Mouse (Mus musculus): ENCODE data around the gene Pla2g16. TPM values are rescaled to one million over a fixed set of nuclear protein-coding genes. Genes with fewer than 3 reads are reported as not detected.

Gene Pla2g16
- 7.4 and 8.6 TPM in 2 replicates for polyA plus RNA-seq (2014; fragmentation: Nextera tagmentation; extraction: Ambion mirVana)

GRCm38 (mm10) chr19:7557328-7557822 is at the start of gene Pla2g16:
Pla2g16 (plus strand) TSS chr19:7557459.
- Histone ChIP-seq H3K9ac (replicated peaks; ENCODE audit: low read length) (peak within 1 kb of the TSS; percentile 46), H3K4me3 (ENCODE audit: low read depth, low read length) (peak within 1 kb of the TSS; percentile 35), H3K9me3 (replicated peaks; ENCODE audit: control insufficient read depth, low read length) (no peaks in the 10 kb centered on the region), H3K27ac (replicated peaks; ENCODE audit: low read depth, low read length) (no peak within 1 kb of the TSS), H3K4me1 (ENCODE audit: control insufficient read depth, insufficient read depth, low read length) (no peaks in the 10 kb centered on the region), H3K27me3 (ENCODE audit: control insufficient read depth, insufficient read depth, low read length) (no peaks in the 10 kb centered on the region), H3K36me3 (replicated peaks; ENCODE audit: control insufficient read depth, insufficient read depth, low read depth, low read length) (no peaks in the 10 kb centered on the region), H3K4me2 (ENCODE audit: low read depth, low read length) (peak within 1 kb of the TSS; percentile 71)
- ATAC-seq (replicated peaks; ENCODE audit: insufficient number of reproducible peaks, low FRiP score, low TSS enrichment, low read depth) (0 out of 2 replicates have a peak, but pooled peaks have one; percentile 71), DNase-seq (ENCODE audit: low spot score) (peak; percentile 73)
- 1% methylated on average over 27 of the region's 27 CpGs for WGBS

- 73% methylated on average over 4 of the region's 4 CpGs for WGBS
- DNase-seq (ENCODE audit: low spot score) (no peak), ATAC-seq (replicated peaks; ENCODE audit: insufficient number of reproducible peaks, low FRiP score, low TSS enrichment, low read depth) (no peak)
- no peak overlapping the region for H3K4me2 ChIP-seq (ENCODE audit: low read depth, low read length)
- H3K9ac ChIP-seq (replicated peaks; ENCODE audit: low read length): no peak overlapping the region
- H3K36me3 ChIP-seq (replicated peaks; ENCODE audit: control insufficient read depth, insufficient read depth, low read depth, low read length): no peaks in the 10 kb centered on the region; the same call in 1 of the 2 replicates
- no peaks in the 10 kb centered on the region for H3K27me3 ChIP-seq (ENCODE audit: control insufficient read depth, insufficient read depth, low read length)
- no peaks in the 10 kb centered on the region for H3K4me1 ChIP-seq (ENCODE audit: control insufficient read depth, insufficient read depth, low read length)
- no peaks in the 10 kb centered on the region for H3K9me3 ChIP-seq (replicated peaks; ENCODE audit: control insufficient read depth, low read length)
- no peak overlapping the region for H3K4me3 ChIP-seq (ENCODE audit: low read depth, low read length)
- H3K27ac ChIP-seq (replicated peaks; ENCODE audit: low read depth, low read length): no peak overlapping the region
Observed at GRCm38 (mm10) chr19:7508026-7508425, 49.2 kb upstream of the Pla2g16 start.

GRCm38 (mm10) chr19:7516437-7516836 is 40.8 kb upstream of the Pla2g16 start:
- Histone ChIP-seq H3K27me3 (ENCODE audit: control insufficient read depth, insufficient read depth, low read length) (no peaks in the 10 kb centered on the region), H3K9ac (replicated peaks; ENCODE audit: low read length) (no peak overlapping the region), H3K9me3 (replicated peaks; ENCODE audit: control insufficient read depth, low read length) (no peaks in the 10 kb centered on the region), H3K4me2 (ENCODE audit: low read depth, low read length) (no peak overlapping the region), H3K27ac (replicated peaks; ENCODE audit: low read depth, low read length) (no peak overlapping the region), H3K4me1 (ENCODE audit: control insufficient read depth, insufficient read depth, low read length) (no peaks in the 10 kb centered on the region), H3K4me3 (ENCODE audit: low read depth, low read length) (no peak overlapping the region), H3K36me3 (replicated peaks; ENCODE audit: control insufficient read depth, insufficient read depth, low read depth, low read length) (no peaks in the 10 kb centered on the region; the same call in 1 of the 2 replicates)
- no peak for ATAC-seq (replicated peaks; ENCODE audit: insufficient number of reproducible peaks, low FRiP score, low TSS enrichment, low read depth)
- 85% methylated on average over 1 of the region's 1 CpGs for WGBS
- DNase-seq (ENCODE audit: low spot score): no peak

DNA sequence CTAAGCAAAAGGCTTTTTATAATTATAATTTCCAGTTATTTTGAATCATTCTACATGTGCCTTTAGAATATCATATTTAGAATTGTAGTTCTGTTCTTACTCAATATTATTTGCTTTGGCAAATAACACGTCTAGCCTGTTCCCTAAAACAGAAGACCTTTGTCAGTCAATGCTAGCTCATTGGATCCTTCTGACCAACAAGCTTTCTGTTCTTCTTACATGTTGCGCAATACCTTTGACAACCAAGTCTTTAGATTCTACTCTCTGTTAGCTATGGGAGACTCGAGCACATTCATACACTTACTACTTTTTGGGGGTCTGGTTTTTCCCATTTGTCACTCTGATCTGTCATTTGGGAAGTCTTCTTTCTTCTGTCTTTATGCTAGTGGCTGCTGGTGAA is 35.6 kb upstream of the Pla2g16 start:
- Histone ChIP-seq H3K4me1 (ENCODE audit: control insufficient read depth, insufficient read depth, low read length) (no peaks in the 10 kb centered on the region), H3K27ac (replicated peaks; ENCODE audit: low read depth, low read length) (no peak overlapping the region), H3K9ac (replicated peaks; ENCODE audit: low read length) (no peak overlapping the region), H3K9me3 (replicated peaks; ENCODE audit: control insufficient read depth, low read length) (no peaks in the 10 kb centered on the region), H3K4me3 (ENCODE audit: low read depth, low read length) (no peak overlapping the region), H3K4me2 (ENCODE audit: low read depth, low read length) (no peak overlapping the region), H3K27me3 (ENCODE audit: control insufficient read depth, insufficient read depth, low read length) (no peaks in the 10 kb centered on the region), H3K36me3 (replicated peaks; ENCODE audit: control insufficient read depth, insufficient read depth, low read depth, low read length) (peaks cover 4% of the 10 kb centered on the region; the same call in 1 of the 2 replicates)
- 90% methylated on average over 3 of the region's 3 CpGs for WGBS
- DNase-seq (ENCODE audit: low spot score): no peak
- ATAC-seq (replicated peaks; ENCODE audit: insufficient number of reproducible peaks, low FRiP score, low TSS enrichment, low read depth): no peak

DNA sequence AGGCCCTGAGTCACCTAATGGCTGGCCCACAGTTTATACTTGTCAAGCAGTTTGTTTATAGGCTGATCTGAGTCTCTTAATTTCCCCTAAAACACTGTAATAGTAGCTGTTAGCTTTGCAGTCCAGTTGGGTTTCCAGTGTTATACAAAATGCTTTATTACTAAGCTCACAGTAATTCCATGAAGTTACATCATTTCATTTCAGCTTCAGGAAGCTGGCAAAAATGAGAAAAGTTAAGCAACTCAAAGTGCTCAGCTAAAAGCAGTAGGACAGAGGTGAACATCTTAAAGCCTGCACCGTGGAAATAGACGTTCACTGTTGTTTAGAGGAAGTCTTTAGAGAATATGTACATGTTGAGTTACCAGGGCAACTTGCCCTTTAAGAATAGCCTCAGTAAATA is 34.4 kb upstream of the Pla2g16 start:
- Histone ChIP-seq H3K9me3 (replicated peaks; ENCODE audit: control insufficient read depth, low read length) (no peaks in the 10 kb centered on the region), H3K9ac (replicated peaks; ENCODE audit: low read length) (no peak overlapping the region), H3K27me3 (ENCODE audit: control insufficient read depth, insufficient read depth, low read length) (no peaks in the 10 kb centered on the region), H3K27ac (replicated peaks; ENCODE audit: low read depth, low read length) (no peak overlapping the region), H3K4me3 (ENCODE audit: low read depth, low read length) (no peak overlapping the region), H3K4me1 (ENCODE audit: control insufficient read depth, insufficient read depth, low read length) (no peaks in the 10 kb centered on the region), H3K4me2 (ENCODE audit: low read depth, low read length) (no peak overlapping the region), H3K36me3 (replicated peaks; ENCODE audit: control insufficient read depth, insufficient read depth, low read depth, low read length) (peaks cover 4% of the 10 kb centered on the region; the same call in 1 of the 2 replicates)
- DNase-seq (ENCODE audit: low spot score): no peak
- WGBS: 93% methylated on average over 2 of the region's 2 CpGs
- no peak for ATAC-seq (replicated peaks; ENCODE audit: insufficient number of reproducible peaks, low FRiP score, low TSS enrichment, low read depth)

DNA sequence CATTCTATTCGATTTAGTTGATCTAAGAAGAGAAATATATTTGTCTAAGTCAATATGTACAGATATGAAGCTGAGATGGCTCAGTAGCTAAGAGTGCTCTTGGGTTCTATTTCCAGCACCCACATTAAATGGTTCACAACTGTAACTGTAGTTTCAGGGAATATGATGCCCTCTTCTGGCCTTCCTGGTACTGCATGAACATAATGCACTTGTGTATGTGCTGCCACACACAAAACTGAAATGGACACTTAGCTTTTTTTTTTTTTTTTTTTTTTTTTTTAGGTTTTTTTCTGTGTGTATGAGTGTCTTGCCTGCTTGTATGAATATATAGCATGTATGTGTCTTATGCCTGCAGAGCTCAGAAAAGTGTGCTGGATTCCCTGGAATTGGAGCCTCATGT is 34.0 kb upstream of the Pla2g16 start:
- no peak for ATAC-seq (replicated peaks; ENCODE audit: insufficient number of reproducible peaks, low FRiP score, low TSS enrichment, low read depth)
- H3K4me2 ChIP-seq (ENCODE audit: low read depth, low read length): no peak overlapping the region
- WGBS: 98% methylated on average over 1 of the region's 1 CpGs
- H3K36me3 ChIP-seq (replicated peaks; ENCODE audit: control insufficient read depth, insufficient read depth, low read depth, low read length): peaks cover 4% of the 10 kb centered on the region; the same call in 1 of the 2 replicates
- no peak overlapping the region for H3K27ac ChIP-seq (replicated peaks; ENCODE audit: low read depth, low read length)
- H3K9ac ChIP-seq (replicated peaks; ENCODE audit: low read length): no peak overlapping the region
- no peaks in the 10 kb centered on the region for H3K9me3 ChIP-seq (replicated peaks; ENCODE audit: control insufficient read depth, low read length)
- no peaks in the 10 kb centered on the region for H3K27me3 ChIP-seq (ENCODE audit: control insufficient read depth, insufficient read depth, low read length)
- no peak overlapping the region for H3K4me3 ChIP-seq (ENCODE audit: low read depth, low read length)
- no peaks in the 10 kb centered on the region for H3K4me1 ChIP-seq (ENCODE audit: control insufficient read depth, insufficient read depth, low read length)
- peak; percentile 23 for DNase-seq (ENCODE audit: low spot score)

DNA sequence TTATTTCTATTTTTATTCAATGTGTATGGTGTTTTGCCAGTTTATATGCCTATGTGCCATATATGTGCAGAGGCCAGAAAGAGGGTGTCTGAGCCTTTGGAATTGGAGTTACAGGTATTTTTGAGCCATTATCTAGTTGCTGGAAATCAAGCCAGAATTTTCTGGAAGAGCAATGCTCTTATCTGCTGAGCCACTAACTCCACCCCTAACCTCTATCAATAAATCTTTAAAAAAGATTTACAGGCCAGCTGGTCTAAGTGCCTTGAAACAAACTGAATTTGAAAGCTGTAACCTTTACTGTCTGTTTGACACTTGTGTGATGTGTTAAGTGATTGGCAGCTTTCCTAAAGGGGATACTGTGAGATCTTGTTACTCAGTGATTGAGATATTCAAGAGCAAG is 33.5 kb upstream of the Pla2g16 start:
- no peak for ATAC-seq (replicated peaks; ENCODE audit: insufficient number of reproducible peaks, low FRiP score, low TSS enrichment, low read depth)
- Histone ChIP-seq H3K27me3 (ENCODE audit: control insufficient read depth, insufficient read depth, low read length) (no peaks in the 10 kb centered on the region), H3K4me3 (ENCODE audit: low read depth, low read length) (no peak overlapping the region), H3K36me3 (replicated peaks; ENCODE audit: control insufficient read depth, insufficient read depth, low read depth, low read length) (peaks cover 4% of the 10 kb centered on the region; the same call in 1 of the 2 replicates), H3K27ac (replicated peaks; ENCODE audit: low read depth, low read length) (no peak overlapping the region), H3K9ac (replicated peaks; ENCODE audit: low read length) (no peak overlapping the region), H3K4me2 (ENCODE audit: low read depth, low read length) (no peak overlapping the region), H3K9me3 (replicated peaks; ENCODE audit: control insufficient read depth, low read length) (no peaks in the 10 kb centered on the region), H3K4me1 (ENCODE audit: control insufficient read depth, insufficient read depth, low read length) (no peaks in the 10 kb centered on the region)
- DNase-seq (ENCODE audit: low spot score): no peak

- ATAC-seq (replicated peaks; ENCODE audit: insufficient number of reproducible peaks, low FRiP score, low TSS enrichment, low read depth) (no peak), DNase-seq (ENCODE audit: low spot score) (no peak)
- Histone ChIP-seq H3K4me3 (ENCODE audit: low read depth, low read length) (no peak overlapping the region), H3K27ac (replicated peaks; ENCODE audit: low read depth, low read length) (no peak overlapping the region), H3K36me3 (replicated peaks; ENCODE audit: control insufficient read depth, insufficient read depth, low read depth, low read length) (peaks cover 4% of the 10 kb centered on the region; the same call in 1 of the 2 replicates), H3K4me1 (ENCODE audit: control insufficient read depth, insufficient read depth, low read length) (no peaks in the 10 kb centered on the region), H3K4me2 (ENCODE audit: low read depth, low read length) (no peak overlapping the region), H3K9me3 (replicated peaks; ENCODE audit: control insufficient read depth, low read length) (no peaks in the 10 kb centered on the region), H3K9ac (replicated peaks; ENCODE audit: low read length) (no peak overlapping the region), H3K27me3 (ENCODE audit: control insufficient read depth, insufficient read depth, low read length) (no peaks in the 10 kb centered on the region)
- WGBS: 73% methylated on average over 3 of the region's 3 CpGs
Observed at GRCm38 (mm10) chr19:7524879-7525278, 32.4 kb upstream of the Pla2g16 start.

All from embryonic facial prominence, embryonic 11.5 days (tissue).